Mouse (Mus musculus) urinary bladder, postnatal 4 days (tissue): ENCODE measurements around the gene Efemp2.
A peak's percentile ranks its signal among the peaks of the same experiment; 100 is the strongest.

Experiments
- DNase-seq, 2 experiments: peaks; one replicate each; pipeline ENCODE4 v3.0.0; 2021 to 2022; ENCODE audit warnings: low spot score in 2 of 2

Efemp2 gene

GRCm38 (mm10) chr19:5451766-5452165 lies 22.0 kb upstream of the Efemp2 start:
- DNase-seq: no peak

GRCm38 (mm10) chr19:5455037-5455436 lies 18.7 kb upstream of the Efemp2 start:
- no peak for DNase-seq

GRCm38 (mm10) chr19:5455568-5455967 lies 18.2 kb upstream of the Efemp2 start:
- DNase-seq: no peak

GRCm38 (mm10) chr19:5456241-5456921 lies 17.4 kb upstream of the Efemp2 start:
- DNase-seq: no peak

GRCm38 (mm10) chr19:5456922-5457745 lies 16.6 kb upstream of the Efemp2 start:
- DNase-seq: peak; percentile 93

- DNase-seq: no peak
These were observed 15.9 kb upstream of the Efemp2 start, which contains the start of gene Ccdc85b for GRCm38 (mm10) chr19:5457746-5458442. Ccdc85b (minus strand) TSS chr19:5457894.

- DNase-seq: no peak
These were observed 14.7 kb upstream of the Efemp2 start for GRCm38 (mm10) chr19:5459019-5459418.

GRCm38 (mm10) chr19:5459896-5460295 lies 13.9 kb upstream of the Efemp2 start:
- no peak for DNase-seq

GRCm38 (mm10) chr19:5460465-5460911 lies 13.3 kb upstream of the Efemp2 start, which contains the start of gene Fibp:
Fibp (plus strand) TSS chr19:5460615.
- peak; percentile 82 to 89 for DNase-seq

GRCm38 (mm10) chr19:5461411-5461810 lies 12.3 kb upstream of the Efemp2 start:
- DNase-seq: no peak

GRCm38 (mm10) chr19:5463212-5463611 lies 10.5 kb upstream of the Efemp2 start:
- no peak for DNase-seq

- no peak for DNase-seq
These were observed 9.8 kb upstream of the Efemp2 start for GRCm38 (mm10) chr19:5463791-5464562.

- no peak for DNase-seq
These were observed 8.7 kb upstream of the Efemp2 start for GRCm38 (mm10) chr19:5465037-5465436.

GRCm38 (mm10) chr19:5466916-5467500 lies 6.7 kb upstream of the Efemp2 start:
- no peak for DNase-seq

GRCm38 (mm10) chr19:5468374-5468773 lies 5.4 kb upstream of the Efemp2 start, which contains the start of gene Ctsw:
Ctsw (minus strand) TSS chr19:5468507.
- DNase-seq: no peak

GRCm38 (mm10) chr19:5471846-5472245 lies 1.9 kb upstream of the Efemp2 start:
- DNase-seq: no peak

- no peak for DNase-seq
These were observed 897 bp upstream of the Efemp2 start for GRCm38 (mm10) chr19:5472857-5473256.

- no peak for DNase-seq
These were observed 721 bp downstream of the Efemp2 start for GRCm38 (mm10) chr19:5474281-5475068.

GRCm38 (mm10) chr19:5475069-5475714 lies 1.4 kb downstream of the Efemp2 start:
- DNase-seq: no peak
